Mouse (Mus musculus): ENCODE measurements at regions not wholly inside any gene's neighbourhood (a gene's known extent, or its start where the extent isn't known, plus 50 kb on each side); places are given as distances from the start of the nearest gene placed in this dataset.

DNA sequence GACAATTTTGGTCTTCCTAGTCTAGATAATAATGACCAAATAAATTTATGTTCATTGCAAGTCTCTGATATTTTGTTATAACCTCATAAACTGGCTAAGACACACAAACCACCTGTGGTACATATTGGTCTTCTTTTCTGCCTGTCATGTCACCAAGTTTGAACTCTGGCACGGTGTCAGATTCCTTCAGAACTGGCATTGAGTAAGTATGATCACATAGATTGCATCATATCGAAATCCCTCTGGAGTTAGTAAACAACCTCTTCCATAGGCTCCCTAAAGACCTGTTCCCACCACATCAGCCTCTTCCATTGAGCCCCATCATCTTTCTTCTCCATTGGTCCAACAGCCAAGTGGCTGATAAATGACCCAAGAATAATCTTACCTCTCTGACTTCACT, 102.1 kb upstream of the Bmper start:
- no peak for DNase-seq (ENCODE audit: low read depth, low spot score)
- no peaks in the 10 kb centered on the region for H3K27me3 ChIP-seq (ENCODE audit: control insufficient read depth, insufficient read depth, low read length, poor library complexity, severe bottlenecking)
- H3K36me3 ChIP-seq (ENCODE audit: control insufficient read depth, insufficient read depth, low read length, poor library complexity, severe bottlenecking): no peaks in the 10 kb centered on the region

DNA sequence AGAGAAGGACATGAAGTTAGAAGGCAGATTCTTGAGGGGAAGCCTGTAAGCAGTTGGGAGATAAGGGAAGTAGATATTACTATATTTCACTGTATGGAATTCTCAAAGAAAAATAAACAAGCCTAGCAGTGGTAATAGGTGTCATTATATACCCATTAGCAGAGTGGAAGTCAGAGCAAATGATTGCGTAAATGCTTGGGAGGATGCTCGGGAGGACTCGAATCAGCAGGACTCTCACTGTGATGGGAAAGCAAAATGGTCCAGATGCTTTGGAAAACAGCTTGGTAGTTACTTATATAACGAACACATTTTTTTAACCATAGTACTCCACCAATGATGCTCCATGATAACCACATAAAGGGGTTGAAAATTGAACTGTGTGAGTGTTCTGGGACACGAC, 100.4 kb upstream of the Bmper start:
- no peaks in the 10 kb centered on the region for H3K27me3 ChIP-seq (ENCODE audit: control insufficient read depth, insufficient read depth, low read length, poor library complexity, severe bottlenecking)
- DNase-seq (ENCODE audit: low read depth, low spot score): no peak

DNA sequence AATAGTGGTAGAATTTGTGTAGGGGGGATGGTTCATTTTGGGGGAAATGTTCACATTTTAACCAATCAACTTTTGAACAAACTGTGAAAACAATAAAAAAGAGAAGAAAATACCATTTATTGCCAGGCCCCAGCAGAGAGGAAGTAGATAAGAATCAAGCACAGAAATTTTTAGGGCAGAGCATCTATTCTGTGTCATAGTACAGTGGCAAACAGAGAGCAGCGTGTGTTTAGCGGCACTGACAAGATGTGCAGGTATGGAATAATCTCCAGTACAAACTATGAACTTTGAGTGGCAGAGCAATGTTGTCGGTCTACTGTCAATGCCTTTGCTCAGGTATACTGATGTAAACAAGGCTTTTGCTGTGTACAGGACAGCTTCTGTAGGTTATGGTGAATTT, 99.4 kb upstream of the Bmper start:
- DNase-seq (ENCODE audit: low read depth, low spot score): no peak
- H3K27me3 ChIP-seq (ENCODE audit: control insufficient read depth, insufficient read depth, low read length, poor library complexity, severe bottlenecking): no peaks in the 10 kb centered on the region
- no peaks in the 10 kb centered on the region for H3K36me3 ChIP-seq (ENCODE audit: control insufficient read depth, insufficient read depth, low read length, poor library complexity, severe bottlenecking)

More for the DNA sequence above, 100.4 kb upstream of the Bmper start:
- no peaks in the 10 kb centered on the region for H3K36me3 ChIP-seq (ENCODE audit: control insufficient read depth, insufficient read depth, low read length, poor library complexity, severe bottlenecking)

DNA sequence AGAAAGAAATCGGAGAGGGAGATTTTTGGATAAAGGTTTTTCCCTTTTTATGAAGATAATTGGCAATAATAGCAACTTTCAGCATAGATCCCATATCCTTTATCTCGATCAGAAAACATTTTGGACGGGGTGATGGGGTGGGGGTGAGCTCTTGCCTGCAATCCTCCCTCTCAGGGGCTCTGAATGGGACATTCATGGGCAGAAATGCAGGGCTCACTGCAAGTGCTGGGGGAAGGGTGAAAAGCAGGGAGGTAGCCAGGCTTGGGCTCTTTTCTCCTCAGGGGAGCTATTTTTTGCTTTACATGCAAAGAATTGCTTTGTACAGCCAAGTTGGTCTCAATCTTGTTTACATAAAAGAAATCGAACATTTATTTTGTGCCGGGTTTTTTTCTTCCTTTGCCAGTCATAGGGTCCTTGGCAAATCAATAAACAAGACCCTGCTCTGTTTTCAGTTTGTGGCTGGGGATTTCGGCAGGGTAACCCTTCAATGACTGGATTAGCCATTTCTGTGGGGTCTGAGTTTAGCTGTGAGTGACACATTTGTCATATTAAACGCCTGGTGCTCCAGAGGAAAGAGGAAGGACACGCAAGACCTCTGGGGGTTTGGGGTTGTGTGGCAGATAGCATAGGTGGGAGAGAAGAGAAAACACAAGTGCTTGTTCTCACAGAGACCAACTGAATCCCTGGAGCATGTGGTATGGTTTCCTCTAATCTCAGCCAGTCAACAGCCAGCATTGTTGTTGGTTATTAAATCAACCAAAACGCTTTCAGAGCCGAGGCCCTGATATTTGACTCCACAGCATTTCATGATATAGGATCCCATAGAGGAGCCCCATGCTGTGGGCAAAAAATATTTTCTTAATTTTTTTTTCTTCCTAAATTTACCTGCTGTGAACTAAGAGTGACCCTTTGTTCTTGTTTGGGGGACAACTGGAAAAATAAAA, 96.8 kb upstream of the Bmper start:
- DNase-seq (ENCODE audit: low read depth, low spot score): peak; percentile 6
- Histone ChIP-seq H3K27me3 (ENCODE audit: control insufficient read depth, insufficient read depth, low read length, poor library complexity, severe bottlenecking) (no peaks in the 10 kb centered on the region), H3K36me3 (ENCODE audit: control insufficient read depth, insufficient read depth, low read length, poor library complexity, severe bottlenecking) (no peaks in the 10 kb centered on the region)

GRCm38 (mm10) chr9:23127338-23128017, 95.4 kb upstream of the Bmper start:
- DNase-seq (ENCODE audit: low read depth, low spot score): no peak
- Histone ChIP-seq H3K36me3 (ENCODE audit: control insufficient read depth, insufficient read depth, low read length, poor library complexity, severe bottlenecking) (no peaks in the 10 kb centered on the region), H3K27me3 (ENCODE audit: control insufficient read depth, insufficient read depth, low read length, poor library complexity, severe bottlenecking) (no peaks in the 10 kb centered on the region)

DNA sequence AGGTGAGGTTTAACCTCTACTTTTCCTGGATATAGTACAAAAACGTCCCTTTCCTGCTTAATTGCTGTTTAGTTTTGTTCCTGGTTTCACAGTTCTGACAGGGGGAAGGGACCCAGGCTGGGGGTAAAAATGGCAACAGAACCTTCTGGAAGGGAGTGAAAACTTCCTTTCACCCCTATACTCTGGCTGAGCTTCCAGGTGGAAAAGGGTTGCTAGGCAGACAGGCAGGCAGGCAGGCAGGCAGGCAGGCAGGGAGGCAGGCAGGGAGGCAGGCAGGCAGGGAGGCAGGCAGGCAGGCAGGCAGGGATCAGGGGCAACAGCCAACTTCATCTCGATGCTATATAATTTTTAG, 94.9 kb upstream of the Bmper start:
- no peaks in the 10 kb centered on the region for H3K36me3 ChIP-seq (ENCODE audit: control insufficient read depth, insufficient read depth, low read length, poor library complexity, severe bottlenecking)
- no peaks in the 10 kb centered on the region for H3K27me3 ChIP-seq (ENCODE audit: control insufficient read depth, insufficient read depth, low read length, poor library complexity, severe bottlenecking)
- no peak for DNase-seq (ENCODE audit: low read depth, low spot score)

DNA sequence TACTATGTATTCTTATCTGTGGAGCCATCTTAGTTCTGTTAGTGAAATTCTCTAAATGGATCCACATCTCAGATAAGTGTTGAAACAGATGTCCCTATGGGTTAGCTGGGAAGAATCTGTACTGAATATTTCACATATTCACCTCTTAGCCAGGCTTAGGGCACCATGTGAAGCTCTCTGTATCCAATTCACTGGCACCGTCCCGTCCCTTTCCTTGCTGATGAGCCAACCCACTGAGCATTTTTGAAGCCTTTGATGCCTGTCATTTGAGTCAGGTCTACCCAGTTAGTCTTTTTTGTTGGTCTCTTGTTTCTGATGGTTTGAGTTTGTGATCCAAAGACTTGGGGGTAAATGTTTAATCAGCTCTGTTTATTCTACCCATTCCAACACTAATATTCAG, 88.9 kb upstream of the Bmper start:
- H3K36me3 ChIP-seq (ENCODE audit: control insufficient read depth, insufficient read depth, low read length, poor library complexity, severe bottlenecking): no peaks in the 10 kb centered on the region

GRCm38 (mm10) chr9:23134421-23135118, 88.3 kb upstream of the Bmper start:
- no peak for DNase-seq (ENCODE audit: low read depth, low spot score)
- no peaks in the 10 kb centered on the region for H3K36me3 ChIP-seq (ENCODE audit: control insufficient read depth, insufficient read depth, low read length, poor library complexity, severe bottlenecking)
- no peaks in the 10 kb centered on the region for H3K27me3 ChIP-seq (ENCODE audit: control insufficient read depth, insufficient read depth, low read length, poor library complexity, severe bottlenecking)

More for the DNA sequence above, 88.9 kb upstream of the Bmper start:
- no peak for DNase-seq (ENCODE audit: low read depth, low spot score)
- no peaks in the 10 kb centered on the region for H3K27me3 ChIP-seq (ENCODE audit: control insufficient read depth, insufficient read depth, low read length, poor library complexity, severe bottlenecking)

DNA sequence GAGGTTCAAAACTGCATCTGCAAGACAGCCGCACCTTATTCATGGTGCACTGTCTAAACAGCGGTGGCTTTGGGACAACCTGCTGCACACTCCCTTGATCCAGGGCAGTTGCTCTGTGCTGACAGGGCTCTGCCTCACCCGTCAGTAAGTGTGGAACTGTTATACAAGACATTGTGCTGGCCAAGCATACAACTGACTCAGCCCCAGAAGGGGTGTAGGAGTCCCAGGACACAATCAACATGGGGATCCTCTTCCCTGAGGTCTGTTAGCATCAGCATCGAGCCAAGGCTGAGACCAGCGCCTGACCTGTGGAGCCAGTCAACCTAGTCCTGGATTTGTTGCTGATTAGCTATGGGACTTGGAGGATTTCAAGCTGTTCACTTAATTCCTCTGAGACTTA, 86.4 kb upstream of the Bmper start:
- no peak for DNase-seq (ENCODE audit: low read depth, low spot score)
- no peaks in the 10 kb centered on the region for H3K27me3 ChIP-seq (ENCODE audit: control insufficient read depth, insufficient read depth, low read length, poor library complexity, severe bottlenecking)
- H3K36me3 ChIP-seq (ENCODE audit: control insufficient read depth, insufficient read depth, low read length, poor library complexity, severe bottlenecking): no peaks in the 10 kb centered on the region

GRCm38 (mm10) chr9:23137682-23138210, 85.1 kb upstream of the Bmper start:
- no peak for DNase-seq (ENCODE audit: low read depth, low spot score)
- no peaks in the 10 kb centered on the region for H3K36me3 ChIP-seq (ENCODE audit: control insufficient read depth, insufficient read depth, low read length, poor library complexity, severe bottlenecking)
- no peaks in the 10 kb centered on the region for H3K27me3 ChIP-seq (ENCODE audit: control insufficient read depth, insufficient read depth, low read length, poor library complexity, severe bottlenecking)

DNA sequence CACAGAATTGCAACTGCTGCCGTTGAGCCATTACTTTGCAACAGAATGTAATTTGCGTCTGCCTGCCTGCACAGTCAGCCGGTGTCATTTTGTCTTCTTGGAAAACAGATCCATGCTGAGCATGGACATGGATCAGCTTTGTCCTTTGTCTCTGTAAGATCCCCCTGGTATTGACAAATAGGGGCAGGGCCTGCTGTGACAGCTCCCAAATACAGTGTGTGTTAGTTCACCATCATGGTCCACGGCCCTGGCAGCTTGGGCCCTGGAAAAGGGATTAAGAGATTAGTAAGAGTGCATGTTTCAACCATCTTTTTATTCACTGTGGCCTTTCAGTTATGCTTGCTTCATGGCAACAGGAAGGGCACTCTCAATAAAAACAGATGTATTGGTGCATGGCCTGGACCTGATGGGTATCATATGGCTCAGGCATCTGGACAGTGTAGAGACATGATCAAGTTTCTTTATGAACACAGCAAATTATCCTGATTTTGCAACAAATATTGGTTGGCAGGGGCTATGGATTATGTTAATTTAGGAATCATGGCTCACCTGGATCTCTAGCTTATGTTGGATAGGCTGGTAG, 83.2 kb upstream of the Bmper start:
- Histone ChIP-seq H3K27me3 (ENCODE audit: control insufficient read depth, insufficient read depth, low read length, poor library complexity, severe bottlenecking) (no peaks in the 10 kb centered on the region), H3K36me3 (ENCODE audit: control insufficient read depth, insufficient read depth, low read length, poor library complexity, severe bottlenecking) (no peaks in the 10 kb centered on the region)
- no peak for DNase-seq (ENCODE audit: low read depth, low spot score)

GRCm38 (mm10) chr9:23144281-23144680, 78.6 kb upstream of the Bmper start:
- no peaks in the 10 kb centered on the region for H3K36me3 ChIP-seq (ENCODE audit: control insufficient read depth, insufficient read depth, low read length, poor library complexity, severe bottlenecking)

DNA sequence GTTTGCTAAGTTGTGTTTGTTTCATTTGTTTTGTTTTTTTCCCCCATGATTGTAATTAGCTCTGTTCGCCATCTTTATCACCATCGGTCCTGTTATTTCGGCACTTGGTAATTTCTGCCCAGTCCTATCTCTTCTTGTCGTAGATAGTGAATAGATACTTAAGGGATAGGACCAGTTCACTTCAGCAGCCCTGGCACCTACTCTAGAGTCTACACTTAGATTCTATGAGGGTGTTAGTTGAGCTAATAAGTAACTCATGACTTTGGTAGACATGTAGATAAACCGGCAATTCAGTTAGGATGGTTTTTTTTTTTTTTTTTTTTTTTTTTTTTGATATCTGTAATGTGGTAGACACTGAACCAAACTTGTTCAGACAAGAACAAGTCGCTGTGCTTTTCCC, 72.5 kb upstream of the Bmper start:
- no peak for DNase-seq (ENCODE audit: low read depth, low spot score)
- no peaks in the 10 kb centered on the region for H3K27me3 ChIP-seq (ENCODE audit: control insufficient read depth, insufficient read depth, low read length, poor library complexity, severe bottlenecking)
- no peaks in the 10 kb centered on the region for H3K36me3 ChIP-seq (ENCODE audit: control insufficient read depth, insufficient read depth, low read length, poor library complexity, severe bottlenecking)

More at GRCm38 (mm10) chr9:23144281-23144680, 78.6 kb upstream of the Bmper start:
- no peaks in the 10 kb centered on the region for H3K27me3 ChIP-seq (ENCODE audit: control insufficient read depth, insufficient read depth, low read length, poor library complexity, severe bottlenecking)
- DNase-seq (ENCODE audit: low read depth, low spot score): no peak

GRCm38 (mm10) chr9:23150874-23151273, 72.0 kb upstream of the Bmper start:
- no peaks in the 10 kb centered on the region for H3K36me3 ChIP-seq (ENCODE audit: control insufficient read depth, insufficient read depth, low read length, poor library complexity, severe bottlenecking)
- H3K27me3 ChIP-seq (ENCODE audit: control insufficient read depth, insufficient read depth, low read length, poor library complexity, severe bottlenecking): no peaks in the 10 kb centered on the region
- no peak for DNase-seq (ENCODE audit: low read depth, low spot score)
